Mouse (Mus musculus): Measurements from ENCODE around the gene Grid2.

DNA sequence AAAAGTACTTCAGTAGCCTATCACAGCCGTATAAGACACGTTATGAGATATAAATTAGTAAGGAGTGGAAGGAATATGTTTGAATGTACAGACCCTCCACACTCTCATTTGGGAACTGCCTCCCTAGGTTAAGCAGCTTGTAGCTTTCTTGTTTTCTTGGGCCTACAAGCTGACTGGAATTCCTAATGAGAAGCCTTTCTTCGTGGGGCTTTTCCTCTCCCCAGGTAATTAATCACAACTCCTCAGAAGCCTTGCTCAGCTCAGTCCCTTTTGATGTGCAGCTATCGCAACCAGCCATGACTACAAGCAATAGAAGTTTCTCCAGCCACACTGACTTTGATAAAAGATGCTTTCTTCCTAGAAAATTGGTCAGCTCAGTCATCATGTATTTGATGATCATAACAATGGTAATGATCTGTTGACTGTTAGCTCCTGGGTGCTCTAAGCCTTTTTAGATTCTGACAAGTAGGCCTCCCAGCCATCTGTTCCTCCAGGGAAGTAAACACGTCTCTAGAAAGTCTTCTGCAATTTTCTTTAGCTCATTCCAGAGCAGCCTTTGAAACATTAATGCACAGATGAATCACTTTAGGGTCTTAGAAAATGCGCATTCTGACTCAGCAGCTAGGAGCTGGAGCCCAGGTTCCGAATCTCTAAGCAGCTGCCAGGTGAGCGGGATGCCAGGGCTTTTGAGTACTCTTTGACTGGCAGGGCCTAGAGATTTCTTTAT lies 946.9 kb downstream of the Grid2 start:
- no peak for TF ChIP-seq CTCF (conservative IDR thresholded peaks at IDR 0.05; ENCODE audit: low read length)
- no peak for TF ChIP-seq POU5F1 (IDR thresholded peaks at IDR 0.05; ENCODE audit: borderline replicate concordance, low read length)
- no peak for TF ChIP-seq NANOG (IDR thresholded peaks at IDR 0.05; ENCODE audit: borderline replicate concordance, low read length)

Measured in E14TG2a.4 (cell line).